Mouse (Mus musculus) kidney, embryonic 14.5 days (tissue): Measurements from ENCODE around the gene Zfp747. TPM values are rescaled to one million over a fixed set of nuclear protein-coding genes. Genes with fewer than 3 reads are reported as not detected.
"Not testable (repeated sequence)": the region's sequence is repeated elsewhere in the genome, so short reads cannot be mapped to it uniquely, and the experiment has no call there.

Experiments used
- ATAC-seq: fragments of 200-750 bp; cut with Nextera tagmentation; 2 replicates; pipeline ENCODE4 v1.8.0; 2017; ENCODE audit warnings: moderate number of reproducible peaks, mild to moderate bottlenecking, moderate TSS enrichment, moderate library complexity; ENCODE audit not compliant: low FRiP score, low TSS enrichment
- H3K27ac ChIP-seq: fragments of 300-500 bp; sonication (generic); 2 replicates; pipeline ENCODE4 v1.5.1; 2014; ENCODE audit warnings: low read depth, mild to moderate bottlenecking, low read length, moderate library complexity, mixed read lengths
- H3K27me3 ChIP-seq: fragments of 300-500 bp; sonication (generic); 2 replicates; pipeline ENCODE4 v1.6.1; 2014; ENCODE audit warnings: mild to moderate bottlenecking, low read length; ENCODE audit not compliant: control insufficient read depth, insufficient read depth
- H3K36me3 ChIP-seq: fragments of 300-500 bp; sonication (generic); 2 replicates; pipeline ENCODE4 v1.6.1; 2014; ENCODE audit warnings: low read length, mixed read lengths; ENCODE audit not compliant: control insufficient read depth, insufficient read depth
- H3K4me1 ChIP-seq: fragments of 300-500 bp; sonication (generic); 2 replicates; pipeline ENCODE4 v1.6.1; 2014; ENCODE audit warnings: low read length, mixed read lengths; ENCODE audit not compliant: control insufficient read depth, insufficient read depth
- H3K4me2 ChIP-seq: fragments of 300-500 bp; sonication (generic); replicated peaks from 2 replicates; pipeline ENCODE4 v1.6.1; 2014; ENCODE audit warnings: low read depth, mild to moderate bottlenecking, low read length
- H3K4me3 ChIP-seq: fragments of 300-500 bp; sonication (generic); 2 replicates; pipeline ENCODE4 v1.5.1; 2014; ENCODE audit warnings: mild to moderate bottlenecking, low read length
- H3K9ac ChIP-seq: fragments of 300-500 bp; sonication (generic); 2 replicates; pipeline ENCODE4 v1.6.1; 2014; ENCODE audit warnings: low read depth, mild to moderate bottlenecking, low read length, moderate library complexity
- H3K9me3 ChIP-seq: fragments of 300-500 bp; sonication (generic); 2 replicates; pipeline ENCODE4 v1.6.1; 2016; ENCODE audit warnings: low read length; ENCODE audit not compliant: control insufficient read depth
- WGBS: fragments of 180-500 bp; shearing (Covaris S2); extraction: QIAGEN DNeasy Blood & Tissue Kit; methylation state at CpG from one replicate; pipeline ENCODE4 v1.1.7; 2014; 5-methylcytosine and 5-hydroxymethylcytosine counted together
- polyA plus RNA-seq: library from polyadenylated mRNA; unstranded; fragments of >200 nt; fragmentation: Nextera tagmentation; extraction: Ambion mirVana; gene quantifications from 2 replicates; pipeline ENCODE4 v1.2.1, GENCODE M21; 2014

Zfp747 gene
- polyA plus RNA-seq, 1 experiment from 2014 or later = 8.4 TPM

- H3K36me3 ChIP-seq = peaks cover 21% of the 10 kb centered on the region
- H3K4me3 ChIP-seq = peak overlapping the region; percentile 96
- H3K9ac ChIP-seq = peak overlapping the region; percentile 93; the same call in 1 of the 2 replicates
- H3K4me1 ChIP-seq = peaks cover 12% of the 10 kb centered on the region
- ATAC-seq = no peak
- H3K27me3 ChIP-seq = no peaks in the 10 kb centered on the region
- H3K9me3 ChIP-seq = no peaks in the 10 kb centered on the region
- WGBS = 96% methylated on average over 8 of the region's 8 CpGs
- H3K27ac ChIP-seq = no peak overlapping the region
- H3K4me2 ChIP-seq = peak overlapping the region; percentile 77
Measured at GRCm38 (mm10) chr7:127344371-127344770, 31.5 kb downstream of the Zfp747 start.

GRCm38 (mm10) chr7:127343351-127344019, 32.4 kb downstream of the Zfp747 start:
- Histone ChIP-seq H3K36me3 (peaks cover 21% of the 10 kb centered on the region), H3K9ac (no peak overlapping the region), H3K27ac (no peak overlapping the region), H3K4me2 (no peak overlapping the region), H3K4me3 (no peak overlapping the region), H3K9me3 (no peaks in the 10 kb centered on the region), H3K4me1 (peaks cover 12% of the 10 kb centered on the region), H3K27me3 (no peaks in the 10 kb centered on the region)
- no peak for ATAC-seq
- 95% methylated on average over 38 of the region's 38 CpGs for WGBS

- Histone ChIP-seq H3K27me3 (no peaks in the 10 kb centered on the region), H3K4me1 (peaks cover 12% of the 10 kb centered on the region), H3K9me3 (no peaks in the 10 kb centered on the region), H3K36me3 (peaks cover 21% of the 10 kb centered on the region), H3K4me3 (no peak overlapping the region), H3K9ac (no peak overlapping the region), H3K27ac (no peak overlapping the region), H3K4me2 (no peak overlapping the region)
- 96% methylated on average over 7 of the region's 7 CpGs for WGBS
- ATAC-seq = no peak
Measured at GRCm38 (mm10) chr7:127342888-127343287, 33.0 kb downstream of the Zfp747 start.

- no peak for ATAC-seq
- H3K4me1 ChIP-seq = peaks cover 12% of the 10 kb centered on the region
- 60% methylated on average over 4 of the region's 4 CpGs for WGBS
Measured at GRCm38 (mm10) chr7:127342332-127342731, 33.5 kb downstream of the Zfp747 start.

GRCm38 (mm10) chr7:127341861-127342260, 34.0 kb downstream of the Zfp747 start:
- not testable (repeated sequence) for H3K27ac ChIP-seq, H3K9me3 ChIP-seq, H3K9ac ChIP-seq, ATAC-seq, H3K27me3 ChIP-seq, H3K4me3 ChIP-seq, H3K4me2 ChIP-seq
- Histone ChIP-seq H3K4me1 (peaks cover 10% of the 10 kb centered on the region), H3K36me3 (peaks cover 21% of the 10 kb centered on the region)
- WGBS = 92% methylated on average over 5 of the region's 6 CpGs

More at GRCm38 (mm10) chr7:127342332-127342731, 33.5 kb downstream of the Zfp747 start:
- H3K4me2 ChIP-seq = no peak overlapping the region
- no peak overlapping the region for H3K9ac ChIP-seq
- peaks cover 21% of the 10 kb centered on the region for H3K36me3 ChIP-seq
- no peaks in the 10 kb centered on the region for H3K9me3 ChIP-seq
- no peak overlapping the region for H3K4me3 ChIP-seq
- no peaks in the 10 kb centered on the region for H3K27me3 ChIP-seq
- no peak overlapping the region for H3K27ac ChIP-seq

- Histone ChIP-seq H3K36me3 (peaks cover 21% of the 10 kb centered on the region), H3K9ac (no peak overlapping the region), H3K27ac (no peak overlapping the region), H3K9me3 (no peaks in the 10 kb centered on the region), H3K4me1 (peaks cover 7% of the 10 kb centered on the region), H3K4me2 (no peak overlapping the region), H3K27me3 (no peaks in the 10 kb centered on the region), H3K4me3 (no peak overlapping the region)
- ATAC-seq = no peak
- WGBS = 81% methylated on average over 8 of the region's 8 CpGs
Measured at GRCm38 (mm10) chr7:127341356-127341755, 34.5 kb downstream of the Zfp747 start.

- H3K4me1 ChIP-seq = no peaks in the 10 kb centered on the region
- no peaks in the 10 kb centered on the region for H3K27me3 ChIP-seq
- H3K9me3 ChIP-seq = no peaks in the 10 kb centered on the region
- H3K27ac ChIP-seq = no peak overlapping the region
- peaks cover 7% of the 10 kb centered on the region; the same call in 1 of the 2 replicates for H3K36me3 ChIP-seq
- ATAC-seq = no peak
- WGBS = 74% methylated on average over 4 of the region's 4 CpGs
- no peak overlapping the region for H3K4me2 ChIP-seq
- no peak overlapping the region for H3K9ac ChIP-seq
- H3K4me3 ChIP-seq = no peak overlapping the region
Measured at GRCm38 (mm10) chr7:127337636-127338035, 38.2 kb downstream of the Zfp747 start.

- ATAC-seq = no peak
- H3K4me1 ChIP-seq = no peaks in the 10 kb centered on the region
- no peak overlapping the region for H3K27ac ChIP-seq
- no peak overlapping the region for H3K4me2 ChIP-seq
- no peaks in the 10 kb centered on the region for H3K36me3 ChIP-seq
- no peak overlapping the region for H3K9ac ChIP-seq
- 87% methylated on average over 4 of the region's 4 CpGs for WGBS
- no peaks in the 10 kb centered on the region for H3K9me3 ChIP-seq
- no peak overlapping the region for H3K4me3 ChIP-seq
- no peaks in the 10 kb centered on the region for H3K27me3 ChIP-seq
Measured at GRCm38 (mm10) chr7:127335604-127336003, 40.2 kb downstream of the Zfp747 start.

GRCm38 (mm10) chr7:127333240-127333639, 42.6 kb downstream of the Zfp747 start:
- Histone ChIP-seq H3K9me3 (no peaks in the 10 kb centered on the region), H3K4me3 (no peak overlapping the region), H3K27me3 (no peaks in the 10 kb centered on the region), H3K9ac (no peak overlapping the region), H3K4me2 (no peak overlapping the region), H3K36me3 (no peaks in the 10 kb centered on the region), H3K4me1 (no peaks in the 10 kb centered on the region), H3K27ac (no peak overlapping the region)
- WGBS = 84% methylated on average over 6 of the region's 6 CpGs
- ATAC-seq = no peak
